Mouse (Mus musculus): ENCODE results near the gene Tmem107.

The Tmem107 gene

GRCm38 (mm10) chr11:69070590-69071222 is at the start of gene Tmem107:
Tmem107 (plus strand) TSS chr11:69070806.
- DNase-seq = peak; percentile 96

GRCm38 (mm10) chr11:69026562-69026961 is 44.0 kb upstream of the Tmem107 start:
- DNase-seq = no peak

- DNase-seq = no peak
Measured at GRCm38 (mm10) chr11:69028805-69029204, 41.8 kb upstream of the Tmem107 start.

GRCm38 (mm10) chr11:69033552-69033951 is 37.1 kb upstream of the Tmem107 start:
- DNase-seq = no peak

- no peak for DNase-seq
Measured at GRCm38 (mm10) chr11:69034585-69034984, 36.0 kb upstream of the Tmem107 start.

GRCm38 (mm10) chr11:69035411-69035810 is 35.2 kb upstream of the Tmem107 start:
- no peak for DNase-seq

- DNase-seq = peak; percentile 95
Measured at GRCm38 (mm10) chr11:69035849-69036248, 34.8 kb upstream of the Tmem107 start.

- peak; percentile 85 for DNase-seq
Measured at GRCm38 (mm10) chr11:69036486-69037230, 33.9 kb upstream of the Tmem107 start.

GRCm38 (mm10) chr11:69037231-69038061 is 33.2 kb upstream of the Tmem107 start:
- DNase-seq = peak; percentile 80

- DNase-seq = no peak
Measured at GRCm38 (mm10) chr11:69038173-69038572, 32.4 kb upstream of the Tmem107 start.

- peak; percentile 93 for DNase-seq
Measured at GRCm38 (mm10) chr11:69045531-69046394, 24.8 kb upstream of the Tmem107 start, which contains the start of gene Aurkb. Aurkb (plus strand) TSS chr11:69045647.

- no peak for DNase-seq
Measured at GRCm38 (mm10) chr11:69046395-69046774, 24.2 kb upstream of the Tmem107 start.

- no peak for DNase-seq
Measured at GRCm38 (mm10) chr11:69047592-69047991, 23.0 kb upstream of the Tmem107 start.

GRCm38 (mm10) chr11:69048151-69048550 is 22.5 kb upstream of the Tmem107 start:
- no peak for DNase-seq

GRCm38 (mm10) chr11:69050748-69051147 is 19.9 kb upstream of the Tmem107 start:
- no peak for DNase-seq

- DNase-seq = no peak
Measured at GRCm38 (mm10) chr11:69051771-69052170, 18.8 kb upstream of the Tmem107 start.

- no peak for DNase-seq
Measured at GRCm38 (mm10) chr11:69052824-69053421, 17.7 kb upstream of the Tmem107 start.

GRCm38 (mm10) chr11:69053848-69054247 is 16.8 kb upstream of the Tmem107 start:
- no peak for DNase-seq

- no peak for DNase-seq
Measured at GRCm38 (mm10) chr11:69058265-69058664, 12.3 kb upstream of the Tmem107 start.

GRCm38 (mm10) chr11:69058729-69059356 is 11.8 kb upstream of the Tmem107 start:
- no peak for DNase-seq

- peak; percentile 97 for DNase-seq
Measured at GRCm38 (mm10) chr11:69059357-69059974, 11.1 kb upstream of the Tmem107 start, which contains the start of gene Borcs6. Borcs6 (plus strand) TSS chr11:69059717.

Measured in lung, postnatal 10 days (tissue).